Mouse (Mus musculus) 3134 (cell line): ENCODE measurements around the gene Uvrag.
A peak's percentile ranks its signal among the peaks of the same experiment; 100 is the strongest.

Source experiments
- DNase-seq: peaks from one replicate; pipeline ENCODE4 v3.0.0-alpha.2; 2011; ENCODE audit warnings: low spot score; ENCODE audit not compliant: insufficient read length; ENCODE audit errors: extremely low read depth

The Uvrag gene

DNA sequence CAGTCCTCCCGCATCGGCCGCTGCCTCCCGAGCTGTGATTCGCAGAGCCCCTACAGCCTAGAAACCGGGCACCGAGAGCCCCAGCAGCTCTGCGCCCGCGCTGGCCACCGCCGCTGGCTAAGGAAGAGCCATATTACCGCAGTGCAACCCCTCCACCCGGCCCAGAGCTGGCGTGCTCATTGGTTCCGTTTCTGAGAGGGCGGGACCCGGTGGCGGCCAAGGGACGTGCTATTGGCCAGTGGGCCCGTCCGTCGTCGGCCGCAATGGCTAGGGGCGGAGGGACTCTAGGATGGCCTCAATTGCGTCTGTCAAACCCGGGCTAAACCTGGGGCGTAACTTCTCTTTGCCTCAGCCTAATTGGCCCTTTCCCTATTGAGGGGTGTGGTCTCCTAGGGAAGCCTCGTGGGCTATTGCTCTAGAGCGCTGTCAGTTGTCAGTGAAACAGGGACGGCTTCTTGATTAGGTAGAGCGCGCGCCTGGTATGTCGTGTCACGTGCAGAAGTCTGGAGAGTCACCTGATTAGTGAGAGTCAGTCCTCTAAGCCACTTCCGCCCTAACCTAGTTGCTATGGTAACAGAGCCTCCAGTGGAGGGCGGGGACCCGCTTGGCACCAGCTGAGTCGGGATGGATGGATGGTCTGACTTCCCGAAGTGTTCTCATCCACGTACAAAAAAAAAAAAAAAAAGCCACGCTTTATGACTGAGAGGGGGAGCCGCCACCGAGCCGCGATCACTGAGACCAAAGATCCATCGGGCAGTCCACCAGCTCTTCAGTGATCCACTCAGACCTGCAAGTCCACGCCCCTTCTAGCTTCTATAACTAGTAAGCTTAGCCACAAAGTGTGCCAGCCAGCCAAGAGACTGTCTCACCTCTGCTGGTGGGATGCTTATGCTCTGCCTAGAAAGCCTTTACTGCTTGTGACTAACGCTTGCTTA, at the start of gene Uvrag:
Gene Uvrag (minus strand): TSS at position 158 of the 935 bp plus-strand sequence.
- DNase-seq = peak; percentile 98

DNA sequence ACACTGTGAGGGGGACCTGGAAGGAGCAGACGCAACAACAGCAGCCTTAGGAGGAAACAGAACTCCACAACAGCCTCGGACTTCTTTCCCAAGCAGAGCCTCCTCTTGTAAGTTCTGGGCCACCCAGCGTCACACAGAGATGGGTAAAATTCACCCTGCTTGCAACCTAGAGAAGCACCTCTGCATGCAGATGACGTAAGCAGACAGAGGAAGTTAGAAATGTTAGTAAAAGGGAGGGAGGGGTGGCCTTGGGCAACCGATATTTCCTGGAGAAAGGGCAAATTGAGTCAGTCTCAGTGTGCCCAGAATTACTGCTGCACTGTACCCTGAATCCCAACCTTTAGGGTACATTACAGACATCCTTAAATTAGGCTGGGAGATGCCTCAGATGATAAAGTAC, 48.9 kb upstream of the Uvrag start:
- DNase-seq = no peak

DNA sequence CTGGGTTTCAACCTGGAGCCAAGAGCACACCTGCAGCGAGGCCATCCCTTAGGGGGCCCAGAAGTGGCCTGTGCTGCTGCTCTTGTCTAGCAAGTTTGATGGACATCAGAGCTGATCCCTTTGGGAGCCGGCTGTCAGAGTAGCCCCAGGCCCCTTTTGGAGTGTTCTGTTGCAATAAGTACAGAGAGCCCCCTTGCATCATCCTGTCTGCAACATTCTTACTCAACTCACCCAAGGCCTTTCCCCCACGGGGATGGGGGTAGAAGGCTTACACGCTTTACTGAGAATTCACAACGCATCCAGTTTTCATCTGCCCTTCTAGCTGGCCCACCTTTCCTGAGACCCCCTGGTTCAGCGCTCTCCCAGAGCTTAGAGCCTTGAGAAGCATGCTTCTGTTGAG, 47.7 kb upstream of the Uvrag start:
- DNase-seq = no peak

DNA sequence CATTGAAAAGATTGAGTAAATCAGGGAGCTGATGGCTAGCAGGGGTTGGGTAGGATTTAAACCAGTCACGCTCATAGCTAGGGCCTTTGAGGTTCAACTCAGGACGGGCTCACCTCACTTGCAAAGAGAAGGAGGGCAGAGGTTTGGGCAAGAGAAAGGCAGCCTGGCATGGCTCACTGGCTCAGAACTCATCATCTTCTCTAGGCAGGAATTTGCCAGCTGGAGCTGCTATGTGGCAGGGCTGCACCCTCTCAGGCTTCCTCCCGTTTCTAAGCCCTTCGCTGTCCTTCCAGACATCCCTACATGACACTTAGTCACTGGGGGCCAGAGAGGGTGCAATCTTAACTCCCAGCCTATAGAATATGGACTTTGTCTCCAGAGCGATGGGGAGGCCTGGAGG, 46.5 kb upstream of the Uvrag start:
- no peak for DNase-seq

DNA sequence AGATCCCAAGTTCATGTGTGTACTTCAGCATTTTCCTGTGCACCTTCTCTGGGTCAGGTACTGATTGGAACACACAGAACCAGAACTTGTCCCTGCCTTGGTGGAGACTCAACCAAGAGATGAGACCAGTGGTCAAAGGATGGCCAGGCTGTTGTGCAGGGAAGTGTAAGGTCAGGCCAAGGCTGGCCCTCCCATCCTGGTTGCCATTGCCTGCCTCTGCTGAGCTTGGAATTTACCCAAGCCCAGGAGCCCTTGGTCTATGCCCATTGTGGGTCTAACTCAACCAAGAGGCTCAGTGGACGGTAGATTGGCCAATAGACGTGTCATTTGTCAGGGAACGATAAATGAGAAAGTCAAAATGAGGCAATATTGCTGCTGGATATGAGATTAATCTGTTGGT, 44.5 kb upstream of the Uvrag start:
- no peak for DNase-seq

DNA sequence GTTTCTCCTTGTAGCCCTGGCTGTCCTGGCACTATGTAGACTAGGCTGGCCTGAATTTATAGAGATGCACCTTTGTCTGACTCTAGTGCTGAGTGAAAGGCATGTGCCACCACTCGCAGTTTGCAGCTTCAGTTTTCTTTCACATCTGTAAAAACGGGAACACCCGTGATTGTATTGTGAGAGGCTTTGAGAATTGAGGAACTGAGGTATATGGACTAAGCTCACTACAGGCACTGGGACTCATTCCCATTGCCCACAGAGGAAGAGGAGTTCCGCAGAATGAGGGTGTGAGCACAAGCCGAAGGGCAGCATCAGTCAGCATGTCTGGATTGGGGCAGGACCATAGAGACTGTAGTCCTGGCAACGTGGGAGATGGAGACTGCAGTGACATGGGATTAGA, 42.8 kb upstream of the Uvrag start:
- no peak for DNase-seq

DNA sequence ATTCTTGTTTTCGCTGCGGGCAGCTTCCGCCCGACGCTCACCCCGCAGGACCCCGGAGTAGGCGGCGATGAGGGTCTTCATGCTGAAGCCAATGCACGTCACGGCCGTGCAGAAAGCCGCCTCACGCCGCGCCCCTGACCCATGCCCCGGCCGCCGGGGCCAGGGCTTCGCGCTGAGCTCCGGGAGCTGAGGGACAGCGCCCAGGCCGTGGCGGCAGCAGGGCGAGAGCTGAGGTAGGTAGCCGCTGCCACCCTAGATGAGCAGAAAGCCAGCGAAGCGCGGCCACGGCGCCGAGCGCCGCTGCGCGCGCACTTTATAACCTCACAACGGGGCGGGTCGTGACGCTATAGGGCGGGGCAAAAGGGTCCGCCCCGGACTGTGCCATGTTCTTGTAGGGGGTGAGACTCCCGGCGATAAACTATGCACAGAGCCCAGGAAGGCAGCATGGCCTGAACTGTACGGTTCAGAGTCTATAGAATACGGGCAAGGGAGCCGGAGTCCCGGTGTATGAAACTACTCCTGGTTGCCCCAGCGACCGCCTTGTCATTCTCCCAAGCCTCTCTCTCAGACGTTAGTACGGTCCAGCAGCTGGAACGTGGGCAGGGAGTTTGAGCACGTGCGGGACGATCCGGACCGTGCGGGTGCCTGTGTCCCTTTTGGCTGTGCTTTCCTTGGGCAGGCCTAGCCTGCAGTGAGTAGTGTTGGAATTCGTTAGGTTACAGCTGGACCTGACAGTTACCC, 41.7 kb upstream of the Uvrag start, which contains the start of gene Dgat2:
Gene Dgat2 (minus strand): TSS at position 288 of the 741 bp plus-strand sequence.
- peak; percentile 42 for DNase-seq

DNA sequence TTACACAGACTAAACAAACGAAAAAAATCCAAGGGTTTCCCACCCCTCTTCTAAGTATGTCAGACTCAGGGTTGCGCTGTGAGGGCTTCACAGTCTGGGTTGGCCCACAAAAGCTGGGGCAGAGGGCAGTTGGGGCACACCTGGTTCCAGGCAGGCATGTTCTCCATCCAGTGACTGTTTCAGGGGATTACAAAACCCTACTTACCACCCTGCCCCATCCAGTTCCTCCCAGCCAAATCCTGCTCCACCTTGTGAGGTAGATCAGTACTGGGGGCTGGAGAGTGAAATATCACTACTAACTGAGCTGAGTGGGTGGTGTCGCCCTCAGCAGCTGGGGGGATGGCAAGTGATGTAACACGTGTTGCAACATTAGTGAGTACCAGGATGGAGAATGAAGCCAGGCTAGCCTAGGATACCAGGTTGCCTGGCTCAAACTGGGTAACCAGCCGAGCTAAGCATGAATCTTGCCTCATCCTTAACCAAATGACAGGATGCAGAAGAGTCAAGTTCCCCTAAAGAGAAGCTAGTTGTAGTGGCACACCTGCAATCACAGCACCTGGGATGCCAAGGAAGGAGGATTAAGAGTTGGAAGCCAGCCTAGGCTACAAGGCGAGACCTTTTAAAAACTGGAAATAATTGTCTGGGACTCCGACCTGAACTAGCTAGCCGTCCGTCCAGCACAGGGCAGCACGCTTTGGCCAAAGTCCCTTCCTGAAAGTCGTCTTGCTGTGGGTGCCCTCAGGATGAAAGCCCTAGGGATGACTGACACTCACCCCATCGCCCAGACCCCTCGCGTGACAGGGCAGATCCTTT, 40.9 kb upstream of the Uvrag start:
- DNase-seq = no peak

DNA sequence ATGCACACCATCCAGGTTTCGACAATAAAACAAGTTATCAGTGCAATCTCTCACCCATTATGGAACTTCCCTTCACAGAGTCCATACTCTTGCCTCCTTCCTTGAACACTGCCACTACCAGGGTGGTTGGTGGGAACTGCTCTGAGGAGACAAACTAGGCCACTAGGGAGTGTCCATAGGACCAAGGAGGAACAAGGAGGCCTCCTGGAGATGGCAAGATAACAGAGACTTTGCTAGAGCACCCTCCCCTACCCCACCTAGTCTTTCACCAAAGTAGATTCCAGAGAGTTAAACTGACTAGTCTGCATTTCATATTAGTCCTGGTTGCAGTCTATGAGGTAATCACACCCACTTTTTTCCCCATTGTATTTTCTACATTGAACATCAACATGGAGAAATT, 39.2 kb upstream of the Uvrag start:
- no peak for DNase-seq

DNA sequence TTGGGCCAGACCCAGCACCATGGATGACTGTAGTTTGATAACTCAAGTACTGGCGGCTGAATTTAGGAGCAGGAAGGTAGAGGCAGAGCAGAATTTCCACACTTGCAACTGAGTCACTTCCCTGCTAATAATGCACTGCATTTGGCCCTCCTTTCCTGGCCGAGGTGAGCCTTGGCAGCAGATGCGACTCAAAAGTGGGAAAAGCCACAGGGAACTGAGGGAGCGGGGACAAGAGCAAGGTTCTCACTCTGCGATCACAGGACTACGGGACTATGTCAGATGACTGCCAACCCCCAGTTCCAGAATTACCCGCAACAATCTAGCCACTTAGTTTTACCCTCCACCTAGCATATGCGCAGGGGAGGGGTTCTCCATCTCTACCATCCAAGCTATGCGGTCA, 38.3 kb upstream of the Uvrag start:
- no peak for DNase-seq

DNA sequence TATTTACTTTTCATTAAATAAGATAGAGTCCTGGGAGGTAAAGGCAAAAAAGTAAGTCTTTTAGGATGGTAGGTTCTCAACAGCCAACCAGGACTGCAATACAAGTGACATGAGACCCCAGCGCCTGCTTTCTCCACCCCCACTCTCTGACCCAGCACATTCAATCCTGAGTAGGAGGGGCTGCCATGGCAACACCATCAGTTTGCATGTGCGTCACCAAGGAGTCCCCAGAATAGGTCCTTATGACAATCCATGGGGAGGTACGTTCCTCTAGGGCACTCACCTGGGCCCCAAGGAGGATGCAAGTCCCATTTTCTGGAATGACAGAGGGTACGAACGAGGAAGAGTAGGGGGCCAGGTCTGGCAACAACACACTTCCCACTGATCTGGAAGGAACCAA, 36.4 kb upstream of the Uvrag start:
- DNase-seq = no peak

DNA sequence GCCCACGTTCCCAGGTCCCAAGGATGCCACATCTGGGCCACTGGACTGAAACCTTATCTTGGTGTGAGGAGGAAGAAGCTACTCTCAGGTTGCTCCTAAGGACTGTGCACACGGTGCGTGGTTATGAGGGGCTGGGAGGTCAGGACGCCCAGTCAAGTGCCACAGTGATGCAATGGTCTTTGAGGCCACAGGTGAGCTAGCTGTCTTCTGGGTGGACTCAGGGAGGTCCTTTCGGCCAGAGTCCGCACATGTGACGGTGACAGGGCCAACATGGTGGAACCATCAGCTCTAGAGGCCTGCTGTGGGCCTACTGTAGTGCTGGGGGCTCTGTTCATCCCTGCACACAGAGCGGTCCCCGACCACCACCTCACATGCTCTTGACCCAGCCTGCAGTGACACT, 34.7 kb upstream of the Uvrag start:
- no peak for DNase-seq

DNA sequence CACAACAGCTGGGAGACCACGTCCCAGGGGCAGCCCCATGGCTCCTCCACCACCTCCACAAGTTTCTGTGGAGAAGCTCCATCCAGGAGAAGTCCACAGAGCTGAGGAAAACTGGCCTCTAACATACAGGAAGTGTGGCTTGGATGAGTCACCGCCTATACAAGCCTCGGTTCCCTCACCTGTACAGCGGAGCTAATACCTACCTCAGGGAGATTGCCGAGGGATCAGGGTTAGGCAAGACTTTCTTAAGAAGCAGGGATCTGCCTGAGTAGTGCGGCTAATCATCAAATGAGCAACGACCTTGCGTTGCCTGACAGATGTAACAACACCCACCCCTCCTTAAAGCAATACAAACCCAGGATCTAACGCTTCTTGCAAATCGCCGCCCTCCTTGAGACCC, 34.2 kb upstream of the Uvrag start:
- DNase-seq = no peak

DNA sequence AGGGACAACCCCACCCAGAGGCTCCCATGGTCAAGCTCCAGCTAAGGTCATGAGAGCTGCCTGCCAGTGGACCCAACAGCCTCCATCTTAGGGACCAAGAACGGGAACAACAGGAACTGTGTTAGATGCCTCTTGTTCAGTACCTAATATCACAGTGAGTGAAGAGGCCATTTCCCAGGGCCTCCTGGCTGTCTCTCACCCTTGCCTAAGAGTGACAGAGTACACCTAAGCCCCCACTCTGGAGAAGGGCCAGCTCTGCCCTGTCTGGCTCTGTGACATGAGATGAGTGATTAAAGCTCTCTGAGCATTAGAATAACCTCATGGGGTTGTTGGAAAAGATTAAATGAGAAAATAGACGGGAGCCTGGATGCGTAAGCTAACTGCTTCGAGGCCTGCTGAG, 33.1 kb upstream of the Uvrag start:
- no peak for DNase-seq

DNA sequence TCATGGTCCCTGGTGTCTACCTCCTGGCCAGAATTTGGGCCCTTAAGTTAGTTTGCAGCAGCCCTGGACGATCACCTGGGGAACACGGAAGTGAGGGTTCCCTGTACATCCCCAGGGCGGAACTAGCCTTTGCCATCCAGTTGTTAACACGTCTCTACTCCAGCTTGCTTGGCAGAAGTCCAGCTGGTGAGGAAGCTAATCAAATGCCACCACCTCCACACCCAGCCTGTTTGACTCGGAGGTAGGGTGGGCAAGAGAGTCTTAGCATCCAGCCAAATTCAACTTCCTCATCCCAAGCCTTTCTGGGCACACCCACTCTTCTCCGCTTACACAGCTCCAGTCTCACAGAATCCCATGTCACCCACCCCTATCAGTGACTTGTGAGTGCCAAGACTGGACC, 32.0 kb upstream of the Uvrag start:
- no peak for DNase-seq

DNA sequence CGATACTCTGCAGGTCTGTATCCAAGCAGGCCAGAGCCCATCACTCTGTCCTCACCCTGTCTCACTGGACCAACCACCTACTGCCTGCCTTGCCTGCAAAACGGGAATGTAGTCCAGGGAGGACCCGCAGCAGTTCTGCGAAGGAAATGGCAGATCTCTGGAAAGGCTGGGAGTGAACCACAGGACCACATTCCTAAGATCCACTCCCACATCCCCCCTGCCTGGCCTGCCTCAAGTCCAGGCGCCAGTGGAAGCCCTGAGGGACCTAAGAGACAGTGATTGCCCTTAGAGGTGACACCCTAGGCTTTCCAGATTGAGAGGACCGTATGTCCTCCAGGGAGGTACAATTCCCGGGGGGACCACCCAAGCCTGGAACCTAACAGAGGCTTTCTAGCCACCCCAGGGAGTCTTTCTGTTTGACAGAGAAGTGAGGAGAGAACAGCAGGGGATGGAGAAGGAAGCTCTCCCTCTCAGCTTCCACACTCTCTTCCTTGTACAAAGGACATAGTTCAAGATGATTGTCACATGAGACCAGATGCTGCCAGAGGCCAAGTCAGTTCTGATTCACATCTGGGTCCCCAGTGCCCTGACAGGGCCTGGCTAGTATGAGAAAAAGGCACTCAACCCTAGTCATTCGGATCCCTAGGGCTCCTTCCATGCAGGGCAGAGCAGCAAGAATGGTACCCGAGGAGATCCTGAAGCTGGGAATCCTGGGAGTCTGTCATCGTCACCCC, 31.0 kb upstream of the Uvrag start:
- DNase-seq = no peak

DNA sequence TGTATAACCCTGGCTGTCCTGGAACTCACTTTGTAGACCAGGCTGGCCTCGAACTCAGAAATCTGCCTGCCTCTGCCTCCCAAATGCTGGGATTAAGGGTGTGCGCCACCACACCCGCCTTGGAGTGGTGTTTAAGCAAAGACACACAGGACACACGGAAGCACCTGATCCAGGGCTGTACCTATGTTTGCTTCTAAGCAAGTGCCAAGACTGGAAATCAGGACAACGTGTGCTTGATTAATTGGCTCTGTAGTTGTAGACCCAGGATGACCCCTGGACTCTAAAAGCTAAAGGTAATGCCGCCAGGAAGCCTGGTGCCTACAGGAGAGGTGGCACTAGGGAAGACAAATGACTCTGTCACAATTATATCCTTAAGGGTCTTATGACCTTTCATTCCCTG, 29.6 kb upstream of the Uvrag start:
- no peak for DNase-seq

DNA sequence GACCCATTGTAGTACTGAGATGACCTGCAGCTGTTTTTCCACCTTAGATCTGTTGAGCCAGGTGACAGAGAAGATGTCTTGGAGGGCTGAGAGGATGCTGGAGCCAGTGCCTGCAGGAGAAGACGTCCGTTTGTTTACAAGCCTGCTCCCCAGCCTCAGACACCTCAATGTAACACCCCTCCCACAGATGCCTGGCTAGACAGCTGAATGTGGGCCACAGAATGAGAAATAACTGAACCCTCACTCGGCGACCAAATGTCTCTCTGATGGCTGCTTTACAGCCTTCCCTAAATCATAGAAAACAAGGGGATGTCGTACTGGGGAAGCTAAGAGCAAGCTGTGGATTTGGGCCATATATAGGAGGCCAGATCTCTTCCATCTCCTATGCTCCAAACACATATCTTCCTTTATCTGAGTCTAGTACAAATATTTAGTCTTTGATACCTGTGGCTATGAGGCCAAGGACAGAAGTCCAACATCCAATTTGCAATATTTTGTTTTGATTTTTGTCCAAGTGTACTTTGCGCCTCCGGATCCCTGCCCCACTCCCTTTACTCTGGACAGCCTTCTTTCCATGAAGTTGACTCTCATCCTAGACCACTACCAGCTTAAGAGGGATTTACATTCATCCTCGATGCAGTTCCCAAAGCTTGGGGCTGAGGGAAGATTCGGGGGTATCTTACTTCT, 28.9 kb upstream of the Uvrag start:
- no peak for DNase-seq

DNA sequence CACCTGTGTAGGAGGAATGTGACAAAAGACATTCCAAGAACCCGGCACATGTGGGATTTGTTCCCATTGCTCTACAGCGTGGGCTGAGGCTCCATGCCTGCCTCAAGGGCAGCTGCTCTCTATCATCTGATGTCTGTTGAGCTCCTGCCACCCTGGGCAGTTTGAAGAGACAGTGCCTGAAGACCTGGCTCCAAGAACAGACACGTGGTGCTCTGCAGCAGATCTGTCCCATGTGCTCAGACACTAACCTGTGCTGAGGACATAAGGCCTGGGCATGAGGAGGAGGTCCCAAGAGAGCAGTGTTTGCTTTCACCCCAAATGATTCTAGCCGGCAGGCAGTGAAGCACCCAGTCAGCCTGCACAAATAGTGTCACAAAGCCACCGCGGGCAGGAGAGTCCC, 27.8 kb upstream of the Uvrag start:
- DNase-seq = no peak

DNA sequence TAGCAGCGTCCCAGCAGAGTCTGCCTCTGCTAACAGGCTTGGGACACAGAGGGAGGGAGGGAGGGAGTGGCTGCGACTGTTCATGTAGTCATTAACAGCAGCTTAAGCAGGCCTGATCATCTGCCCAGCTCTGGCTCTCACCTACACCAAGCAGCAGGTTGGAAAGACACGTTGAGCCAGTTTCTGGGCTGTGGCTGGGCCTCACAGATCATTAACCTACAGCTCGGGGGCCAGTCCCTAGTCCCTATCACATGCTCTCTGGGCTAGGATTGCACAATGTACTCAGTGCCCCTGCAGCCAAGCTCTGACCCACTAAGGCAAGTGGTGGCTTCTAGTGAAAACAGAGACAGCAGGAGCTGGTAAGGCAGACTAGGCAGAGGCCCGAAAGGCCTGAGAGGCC, 27.0 kb upstream of the Uvrag start:
- no peak for DNase-seq
